Mouse (Mus musculus): Measurements from ENCODE around the gene Gss. TPM values are rescaled to one million over a fixed set of nuclear protein-coding genes. Genes with fewer than 3 reads are reported as not detected.

Gss gene
- polyA plus RNA-seq, 1 experiment from 2014 or later = 28.0 TPM

DNA sequence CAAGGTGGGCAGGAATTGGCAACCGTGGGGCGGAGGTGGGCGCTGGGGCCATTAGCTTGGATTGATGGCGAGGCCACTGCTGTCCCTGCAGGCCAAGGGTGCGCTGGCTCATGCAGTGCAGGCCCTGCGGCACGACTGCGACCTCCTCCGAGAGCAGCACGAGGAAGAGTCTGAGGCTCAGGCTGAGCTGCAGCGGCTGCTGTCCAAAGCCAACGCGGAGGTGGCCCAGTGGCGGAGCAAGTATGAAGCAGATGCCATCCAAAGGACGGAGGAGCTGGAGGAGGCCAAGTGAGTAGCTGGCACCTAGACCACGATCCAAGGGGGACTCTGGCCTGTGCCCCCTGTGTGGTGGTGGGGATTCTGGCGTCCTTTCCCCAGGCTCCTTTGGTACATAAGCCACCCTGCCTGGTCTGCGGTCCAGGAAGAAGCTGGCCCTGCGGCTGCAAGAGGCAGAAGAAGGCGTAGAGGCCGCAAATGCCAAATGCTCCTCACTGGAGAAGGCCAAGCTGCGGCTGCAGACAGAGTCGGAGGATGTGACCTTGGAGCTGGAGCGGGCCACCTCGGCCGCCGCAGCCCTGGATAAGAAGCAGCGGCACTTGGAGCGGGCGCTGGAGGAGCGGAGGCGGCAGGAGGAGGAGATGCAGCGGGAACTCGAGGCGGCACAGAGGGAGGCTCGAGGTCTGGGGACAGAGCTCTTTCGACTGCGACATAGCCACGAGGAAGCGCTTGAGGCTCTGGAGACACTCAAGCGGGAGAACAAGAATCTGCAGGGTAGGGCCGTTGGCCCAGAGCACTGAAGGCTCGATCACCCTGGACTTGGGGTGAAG lies 38.2 kb upstream of the Gss start:
- peaks cover 20% of the 10 kb centered on the region; the same call in 1 of the 2 replicates for H3K4me1 ChIP-seq
- WGBS = 19% methylated on average over 43 of the region's 43 CpGs
- peaks cover 44% of the 10 kb centered on the region for H3K36me3 ChIP-seq
- H3K27ac ChIP-seq = no peak overlapping the region
- H3K9ac ChIP-seq = peak overlapping the region; percentile 27; the same call in 1 of the 2 replicates
- H3K4me2 ChIP-seq (replicated peaks) = no peak overlapping the region; the same call in 1 of the 2 replicates
- no peaks in the 10 kb centered on the region for H3K9me3 ChIP-seq
- H3K27me3 ChIP-seq = peaks cover 79% of the 10 kb centered on the region
- no peak overlapping the region for H3K4me3 ChIP-seq
- no peak for ATAC-seq (ENCODE audit: insufficient number of reproducible peaks, insufficient read depth, low FRiP score, low TSS enrichment)

DNA sequence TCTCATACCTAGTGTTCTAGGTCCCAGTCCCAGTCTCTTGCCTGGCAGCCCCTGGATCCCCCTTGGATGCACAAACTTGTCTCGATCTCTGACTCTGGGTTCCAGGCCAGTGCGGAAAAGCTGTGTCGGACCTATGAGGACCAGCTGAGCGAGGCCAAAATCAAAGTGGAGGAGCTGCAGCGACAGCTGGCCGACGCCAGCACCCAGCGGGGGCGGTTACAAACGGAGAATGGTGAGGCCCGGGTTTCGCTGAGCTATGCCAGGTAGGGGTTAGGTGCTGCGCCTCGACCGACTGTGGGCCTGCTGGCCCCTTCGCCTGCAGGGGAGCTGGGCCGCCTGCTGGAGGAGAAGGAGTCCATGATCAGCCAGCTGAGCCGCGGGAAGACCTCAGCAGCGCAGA lies 37.5 kb upstream of the Gss start:
- peak overlapping the region; percentile 27; the same call in 1 of the 2 replicates for H3K9ac ChIP-seq
- peaks cover 84% of the 10 kb centered on the region for H3K27me3 ChIP-seq
- WGBS = 18% methylated on average over 20 of the region's 20 CpGs
- H3K4me3 ChIP-seq = no peak overlapping the region
- ATAC-seq (ENCODE audit: insufficient number of reproducible peaks, insufficient read depth, low FRiP score, low TSS enrichment) = no peak
- H3K36me3 ChIP-seq = peaks cover 37% of the 10 kb centered on the region
- peaks cover 20% of the 10 kb centered on the region; the same call in 1 of the 2 replicates for H3K4me1 ChIP-seq
- no peak overlapping the region; the same call in 1 of the 2 replicates for H3K4me2 ChIP-seq (replicated peaks)
- H3K9me3 ChIP-seq = no peaks in the 10 kb centered on the region
- H3K27ac ChIP-seq = no peak overlapping the region

DNA sequence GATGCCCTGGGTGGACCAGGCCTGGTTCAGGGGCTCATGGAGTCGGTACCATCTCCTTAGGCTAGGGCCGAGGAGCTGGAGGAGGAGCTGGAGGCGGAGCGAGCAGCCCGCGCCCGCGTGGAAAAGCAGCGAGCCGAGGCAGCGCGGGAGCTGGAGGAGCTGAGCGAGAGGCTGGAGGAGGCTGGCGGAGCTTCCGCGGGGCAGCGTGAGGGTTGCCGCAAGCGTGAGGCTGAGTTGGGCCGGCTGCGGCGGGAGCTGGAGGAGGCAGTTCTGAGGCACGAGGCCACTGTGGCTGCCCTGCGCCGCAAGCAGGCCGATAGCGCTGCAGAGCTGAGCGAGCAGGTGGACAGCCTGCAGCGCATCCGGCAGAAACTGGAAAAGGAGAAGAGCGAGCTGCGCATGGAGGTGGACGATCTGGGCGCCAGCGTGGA lies 36.6 kb upstream of the Gss start:
- peaks cover 84% of the 10 kb centered on the region for H3K27me3 ChIP-seq
- peak overlapping the region; percentile 43; the same call in 1 of the 2 replicates for H3K9ac ChIP-seq
- peak overlapping the region; percentile 36 for H3K4me3 ChIP-seq
- peaks cover 28% of the 10 kb centered on the region for H3K36me3 ChIP-seq
- H3K4me2 ChIP-seq (replicated peaks) = peak overlapping the region; percentile 66
- no peak for ATAC-seq (ENCODE audit: insufficient number of reproducible peaks, insufficient read depth, low FRiP score, low TSS enrichment)
- H3K4me1 ChIP-seq = peaks cover 20% of the 10 kb centered on the region; the same call in 1 of the 2 replicates
- no peaks in the 10 kb centered on the region for H3K9me3 ChIP-seq
- WGBS = 1% methylated on average over 35 of the region's 35 CpGs
- no peak overlapping the region for H3K27ac ChIP-seq

DNA sequence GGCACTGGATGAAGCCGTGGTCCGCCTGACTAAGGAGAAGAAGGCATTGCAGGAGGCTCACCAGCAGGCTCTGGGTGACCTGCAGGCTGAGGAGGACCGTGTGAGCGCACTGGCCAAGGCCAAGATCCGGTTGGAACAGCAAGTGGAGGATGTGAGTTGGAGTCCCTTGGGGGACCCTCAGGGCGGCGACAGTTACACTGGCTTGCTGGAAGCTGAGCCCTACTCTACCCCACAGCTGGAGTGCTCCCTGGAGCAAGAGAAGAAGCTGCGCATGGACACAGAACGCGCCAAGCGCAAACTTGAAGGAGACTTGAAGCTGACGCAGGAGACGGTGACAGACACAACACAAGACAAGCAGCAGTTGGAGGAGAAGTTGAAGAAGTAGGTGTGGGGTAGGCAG lies 35.9 kb upstream of the Gss start:
- peak overlapping the region; percentile 36; the same call in 1 of the 2 replicates for H3K4me3 ChIP-seq
- 0 out of 2 replicates have a peak overlapping the region, but pooled peaks have one; percentile 43 for H3K9ac ChIP-seq
- peaks cover 20% of the 10 kb centered on the region; the same call in 1 of the 2 replicates for H3K4me1 ChIP-seq
- ATAC-seq (ENCODE audit: insufficient number of reproducible peaks, insufficient read depth, low FRiP score, low TSS enrichment) = no peak
- H3K27me3 ChIP-seq = peaks cover 80% of the 10 kb centered on the region
- peaks cover 21% of the 10 kb centered on the region for H3K36me3 ChIP-seq
- 69% methylated on average over 13 of the region's 13 CpGs for WGBS
- no peaks in the 10 kb centered on the region for H3K9me3 ChIP-seq
- H3K4me2 ChIP-seq (replicated peaks) = no peak overlapping the region; the same call in 1 of the 2 replicates
- no peak overlapping the region for H3K27ac ChIP-seq

DNA sequence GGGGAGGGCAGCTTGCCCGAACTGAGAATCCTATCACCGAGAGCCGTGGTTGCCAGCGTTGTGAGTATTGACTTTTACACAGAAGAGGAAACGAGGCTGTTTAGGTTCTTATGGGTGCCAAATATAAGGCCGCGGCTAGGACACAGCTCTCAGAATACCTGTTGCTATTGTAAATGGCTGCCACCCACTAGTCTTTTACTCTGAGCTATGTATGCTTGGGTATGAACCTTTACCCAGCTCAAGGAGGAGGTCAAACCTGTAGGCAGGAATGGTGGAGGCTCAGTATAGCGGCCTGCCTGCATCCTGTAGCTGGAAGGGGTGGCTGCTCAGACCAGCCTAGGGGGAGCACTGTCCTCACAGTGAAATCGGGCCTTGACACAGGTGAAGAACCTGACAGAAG lies 35.5 kb upstream of the Gss start:
- no peak for ATAC-seq (ENCODE audit: insufficient number of reproducible peaks, insufficient read depth, low FRiP score, low TSS enrichment)
- 80% methylated on average over 9 of the region's 9 CpGs for WGBS

DNA sequence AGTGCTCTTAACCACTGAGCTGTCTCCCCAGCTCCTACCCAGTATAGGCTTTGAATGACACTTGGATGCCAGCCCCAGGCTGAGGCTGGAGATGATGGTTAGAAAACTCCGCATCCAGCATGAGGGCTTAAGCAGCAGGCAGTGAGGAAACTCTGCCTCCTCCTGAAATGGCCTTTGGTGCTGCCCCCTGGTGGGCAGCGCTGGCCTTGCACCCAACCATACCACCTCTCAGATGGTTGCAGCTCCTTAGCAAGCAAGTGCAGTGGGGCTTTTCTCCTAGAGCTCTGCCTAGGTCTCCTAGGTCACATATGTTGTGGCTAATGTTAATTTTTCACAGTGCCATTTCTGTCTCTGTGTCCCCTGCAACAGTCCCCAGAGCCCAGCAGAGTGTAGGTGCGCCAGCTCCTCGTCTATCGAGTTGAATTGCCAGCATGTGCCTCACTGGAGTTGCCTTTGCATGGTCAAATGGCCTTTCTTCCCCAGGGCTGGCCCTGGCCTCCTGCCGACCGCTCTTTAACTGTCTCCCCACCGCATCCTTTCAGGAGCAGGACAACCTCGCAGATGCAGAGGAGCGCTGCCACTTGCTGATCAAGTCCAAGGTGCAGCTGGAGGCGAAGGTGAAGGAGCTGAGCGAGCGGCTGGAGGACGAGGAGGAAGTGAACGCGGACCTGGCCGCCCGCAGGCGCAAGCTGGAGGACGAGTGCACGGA lies 34.6 kb upstream of the Gss start:
- H3K4me3 ChIP-seq = no peak overlapping the region
- no peak overlapping the region for H3K9ac ChIP-seq
- no peaks in the 10 kb centered on the region for H3K9me3 ChIP-seq
- H3K4me1 ChIP-seq = peaks cover 20% of the 10 kb centered on the region; the same call in 1 of the 2 replicates
- no peak for ATAC-seq (ENCODE audit: insufficient number of reproducible peaks, insufficient read depth, low FRiP score, low TSS enrichment)
- WGBS = 41% methylated on average over 21 of the region's 21 CpGs
- H3K27ac ChIP-seq = no peak overlapping the region
- H3K36me3 ChIP-seq = peaks cover 8% of the 10 kb centered on the region
- peaks cover 66% of the 10 kb centered on the region for H3K27me3 ChIP-seq
- no peak overlapping the region for H3K4me2 ChIP-seq (replicated peaks)

More for the DNA sequence above, 35.5 kb upstream of the Gss start:
- Histone ChIP-seq H3K9me3 (no peaks in the 10 kb centered on the region), H3K36me3 (peaks cover 18% of the 10 kb centered on the region), H3K4me1 (peaks cover 20% of the 10 kb centered on the region; the same call in 1 of the 2 replicates), H3K27ac (no peak overlapping the region), H3K9ac (no peak overlapping the region), H3K4me3 (no peak overlapping the region), H3K27me3 (peaks cover 76% of the 10 kb centered on the region), H3K4me2 (replicated peaks) (no peak overlapping the region)

DNA sequence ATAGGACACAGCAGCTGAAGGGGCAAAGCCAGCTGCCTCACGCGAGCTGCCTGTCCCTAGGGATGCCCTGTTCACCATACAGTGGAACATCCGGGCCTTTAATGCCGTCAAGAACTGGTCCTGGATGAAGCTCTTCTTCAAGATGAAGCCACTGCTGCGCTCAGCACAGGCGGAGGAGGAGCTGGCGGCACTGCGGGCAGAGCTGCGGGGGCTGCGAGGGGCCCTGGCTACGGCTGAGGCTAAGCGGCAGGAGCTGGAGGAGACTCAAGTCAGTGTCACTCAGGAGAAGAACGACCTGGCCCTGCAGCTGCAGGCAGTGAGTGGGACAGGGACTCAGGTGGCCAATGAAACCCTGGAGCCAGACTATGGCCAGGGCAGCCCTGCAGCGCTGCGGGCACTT lies 33.7 kb upstream of the Gss start:
- Histone ChIP-seq H3K27ac (no peak overlapping the region), H3K9ac (peak overlapping the region; percentile 6; the same call in 1 of the 2 replicates), H3K36me3 (peaks cover under 1% of the 10 kb centered on the region; the same call in 1 of the 2 replicates), H3K27me3 (peaks cover 57% of the 10 kb centered on the region), H3K4me3 (no peak overlapping the region), H3K9me3 (no peaks in the 10 kb centered on the region), H3K4me1 (peaks cover 20% of the 10 kb centered on the region; the same call in 1 of the 2 replicates), H3K4me2 (replicated peaks) (no peak overlapping the region)
- WGBS = 58% methylated on average over 15 of the region's 15 CpGs
- no peak for ATAC-seq (ENCODE audit: insufficient number of reproducible peaks, insufficient read depth, low FRiP score, low TSS enrichment)

DNA sequence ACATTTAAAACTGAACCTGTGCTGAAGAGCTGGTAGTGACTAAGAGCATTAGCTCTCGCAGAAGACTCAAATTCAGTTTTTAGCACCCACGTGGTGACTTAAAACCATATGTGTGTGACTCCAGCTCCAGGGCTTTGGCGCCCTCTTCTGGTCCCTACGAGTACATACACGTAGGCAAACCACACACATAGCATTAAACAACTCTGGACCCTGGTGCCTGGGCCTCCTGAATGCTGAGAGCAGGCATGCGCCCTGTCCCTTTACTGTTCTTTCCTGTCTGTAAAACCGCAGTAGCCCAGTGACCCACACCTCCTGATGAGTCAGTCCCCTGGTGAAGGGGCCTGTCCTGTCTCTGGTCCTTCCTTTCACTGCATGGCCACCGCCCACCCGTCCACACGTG lies 32.1 kb upstream of the Gss start:
- Histone ChIP-seq H3K36me3 (no peaks in the 10 kb centered on the region), H3K27ac (no peak overlapping the region), H3K27me3 (peaks cover 42% of the 10 kb centered on the region), H3K9ac (no peak overlapping the region), H3K4me3 (no peak overlapping the region), H3K4me2 (replicated peaks) (no peak overlapping the region), H3K4me1 (peaks cover 12% of the 10 kb centered on the region; the same call in 1 of the 2 replicates), H3K9me3 (no peaks in the 10 kb centered on the region)
- WGBS = 33% methylated on average over 10 of the region's 10 CpGs
- no peak for ATAC-seq (ENCODE audit: insufficient number of reproducible peaks, insufficient read depth, low FRiP score, low TSS enrichment)

DNA sequence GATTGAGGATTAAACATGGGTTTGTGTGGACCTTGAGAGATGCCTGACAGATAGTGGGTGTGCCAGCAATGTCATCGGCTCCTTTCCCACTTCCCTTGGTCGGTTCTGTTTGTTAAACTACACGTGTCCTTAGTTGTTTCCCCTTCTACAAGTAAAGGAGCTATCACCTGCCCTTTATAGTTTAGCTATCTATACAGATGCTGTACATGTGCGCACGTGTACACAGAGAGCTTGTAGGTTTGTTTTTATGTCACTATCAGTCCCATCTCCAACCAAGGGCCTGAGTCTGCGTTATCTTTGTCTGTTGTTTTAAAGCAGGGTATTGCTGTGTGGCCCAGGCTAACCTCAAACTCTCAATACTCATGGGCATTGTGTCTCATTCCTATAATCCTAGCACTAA lies 31.4 kb upstream of the Gss start:
- WGBS = 85% methylated on average over 6 of the region's 6 CpGs
- no peaks in the 10 kb centered on the region for H3K9me3 ChIP-seq
- peaks cover 5% of the 10 kb centered on the region; the same call in 1 of the 2 replicates for H3K4me1 ChIP-seq
- no peak overlapping the region for H3K4me2 ChIP-seq (replicated peaks)
- no peak for ATAC-seq (ENCODE audit: insufficient number of reproducible peaks, insufficient read depth, low FRiP score, low TSS enrichment)
- no peak overlapping the region for H3K27ac ChIP-seq
- H3K9ac ChIP-seq = no peak overlapping the region
- H3K27me3 ChIP-seq = peaks cover 34% of the 10 kb centered on the region
- no peak overlapping the region for H3K4me3 ChIP-seq
- H3K36me3 ChIP-seq = no peaks in the 10 kb centered on the region

DNA sequence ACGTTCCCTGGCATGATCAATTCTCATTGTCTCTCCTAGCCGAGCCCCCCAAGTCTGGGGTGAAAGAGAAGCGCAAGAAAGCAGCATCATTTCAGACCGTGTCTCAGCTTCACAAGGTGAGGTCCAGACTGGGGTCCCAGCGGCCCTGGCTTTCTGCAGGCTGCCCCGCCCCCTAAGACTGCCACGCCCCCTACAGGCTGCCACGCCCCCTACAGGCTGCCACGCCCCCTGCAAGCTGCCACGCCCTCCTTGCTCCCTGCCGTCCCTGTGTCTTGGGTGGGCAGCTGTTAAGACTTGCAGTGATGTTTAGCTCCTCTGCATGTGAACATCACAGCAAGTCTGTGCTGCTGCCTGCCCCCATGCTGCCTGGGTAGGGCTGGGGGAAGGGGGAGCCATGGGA lies 30.0 kb upstream of the Gss start:
- H3K4me2 ChIP-seq (replicated peaks) = no peak overlapping the region
- H3K9me3 ChIP-seq = no peaks in the 10 kb centered on the region
- no peak overlapping the region for H3K27ac ChIP-seq
- no peak for ATAC-seq (ENCODE audit: insufficient number of reproducible peaks, insufficient read depth, low FRiP score, low TSS enrichment)
- H3K27me3 ChIP-seq = peaks cover 21% of the 10 kb centered on the region
- H3K9ac ChIP-seq = no peak overlapping the region
- no peak overlapping the region for H3K4me3 ChIP-seq
- no peaks in the 10 kb centered on the region for H3K36me3 ChIP-seq
- WGBS = 26% methylated on average over 11 of the region's 11 CpGs
- no peaks in the 10 kb centered on the region for H3K4me1 ChIP-seq

DNA sequence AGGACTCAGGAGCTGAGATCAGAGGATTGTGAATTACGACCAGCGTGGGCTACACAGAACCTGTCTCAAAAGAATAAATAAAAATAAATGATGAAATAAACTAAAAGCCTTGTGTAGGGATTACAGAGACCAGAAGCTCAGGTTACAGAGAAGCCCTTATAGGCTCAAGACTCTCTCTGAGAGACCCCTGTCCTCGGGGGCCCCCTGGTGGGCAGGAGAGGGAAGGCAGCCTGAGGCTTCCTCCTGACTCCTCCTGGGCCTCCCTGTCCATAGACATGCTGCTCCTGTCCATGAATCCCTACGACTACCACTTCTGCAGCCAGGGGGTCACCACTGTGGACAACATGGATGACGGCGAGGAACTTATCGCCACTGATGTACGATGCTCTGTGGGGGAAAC lies 27.2 kb upstream of the Gss start:
- no peaks in the 10 kb centered on the region for H3K36me3 ChIP-seq
- H3K4me2 ChIP-seq (replicated peaks) = no peak overlapping the region
- ATAC-seq (ENCODE audit: insufficient number of reproducible peaks, insufficient read depth, low FRiP score, low TSS enrichment) = no peak
- no peak overlapping the region for H3K9ac ChIP-seq
- H3K27me3 ChIP-seq = no peaks in the 10 kb centered on the region
- no peaks in the 10 kb centered on the region for H3K4me1 ChIP-seq
- H3K4me3 ChIP-seq = no peak overlapping the region
- no peaks in the 10 kb centered on the region for H3K9me3 ChIP-seq
- 14% methylated on average over 8 of the region's 8 CpGs for WGBS
- no peak overlapping the region for H3K27ac ChIP-seq
